Mouse (Mus musculus) neural tube, embryonic 15.5 days (tissue): ENCODE measurements around the gene Pes1. TPM values are rescaled to one million over a fixed set of nuclear protein-coding genes. Genes with fewer than 3 reads are reported as not detected.

Experiments used
- ATAC-seq: fragments of 200-750 bp; cut with Nextera tagmentation; 2 replicates; pipeline ENCODE4 v1.8.0; 2017; ENCODE audit warnings: mild to moderate bottlenecking, moderate TSS enrichment, moderate library complexity; ENCODE audit not compliant: low FRiP score
- H3K27ac ChIP-seq: fragments of 300-500 bp; sonication (generic); replicated peaks from 2 replicates; pipeline ENCODE4 v1.5.1; 2015; ENCODE audit warnings: mild to moderate bottlenecking, inconsistent platforms
- H3K27me3 ChIP-seq: fragments of 300-500 bp; sonication (generic); replicated peaks from 2 replicates; pipeline ENCODE4 v1.6.1; 2015; ENCODE audit warnings: inconsistent platforms
- H3K36me3 ChIP-seq: fragments of 300-500 bp; sonication (generic); 2 replicates; pipeline ENCODE4 v1.6.1; 2015; ENCODE audit warnings: inconsistent platforms
- H3K4me1 ChIP-seq: fragments of 300-500 bp; sonication (generic); 2 replicates; pipeline ENCODE4 v1.6.1; 2015; ENCODE audit warnings: inconsistent platforms
- H3K4me2 ChIP-seq: fragments of 300-500 bp; sonication (generic); 2 replicates; pipeline ENCODE4 v1.6.1; 2015; ENCODE audit warnings: inconsistent platforms, mild to moderate bottlenecking, moderate library complexity
- H3K4me3 ChIP-seq: fragments of 300-500 bp; sonication (generic); replicated peaks from 2 replicates; pipeline ENCODE4 v1.5.1; 2015; ENCODE audit warnings: mild to moderate bottlenecking, inconsistent platforms
- H3K9ac ChIP-seq: fragments of 300-500 bp; sonication (generic); replicated peaks from 2 replicates; pipeline ENCODE4 v1.6.1; 2015; ENCODE audit warnings: mild to moderate bottlenecking, inconsistent platforms
- H3K9me3 ChIP-seq: fragments of 300-500 bp; sonication (generic); replicated peaks from 2 replicates; pipeline ENCODE4 v1.6.1; 2016; ENCODE audit warnings: inconsistent platforms
- WGBS: fragments of 180-500 bp; shearing (Covaris S2); methylation state at CpG from one replicate; pipeline ENCODE4 v1.1.7; 2015; ENCODE audit warnings: mixed read lengths; 5-methylcytosine and 5-hydroxymethylcytosine counted together
- polyA plus RNA-seq: library from polyadenylated mRNA; unstranded; fragments of >200 nt; fragmentation: Nextera tagmentation; extraction: Ambion mirVana; gene quantifications from 2 replicates; pipeline ENCODE4 v1.2.1, GENCODE M21; 2015

The Pes1 gene
- 48.1 and 64.4 TPM in 2 replicates for polyA plus RNA-seq

- H3K36me3 ChIP-seq, result peaks cover 9% of the 10 kb centered on the region; the same call in 1 of the 2 replicates
- no peaks in the 10 kb centered on the region for H3K9me3 ChIP-seq
- no peaks in the 10 kb centered on the region for H3K27me3 ChIP-seq
- under 1% methylated on average over 31 of the region's 31 CpGs for WGBS
- ATAC-seq, result peak; percentile 95
- peak within 1 kb of the TSS; percentile 67 for H3K27ac ChIP-seq
- peak within 1 kb of the TSS; percentile 70 for H3K9ac ChIP-seq
- peak within 1 kb of the TSS; percentile 90 for H3K4me3 ChIP-seq
- peak within 1 kb of the TSS; percentile 86 for H3K4me2 ChIP-seq
- peaks cover 27% of the 10 kb centered on the region for H3K4me1 ChIP-seq
Measured at GRCm38 (mm10) chr11:3963610-3964415, at the start of gene Pes1. Pes1 (plus strand) TSS chr11:3963975.

- no peaks in the 10 kb centered on the region for H3K9me3 ChIP-seq
- H3K9ac ChIP-seq, result peak within 1 kb of the TSS; percentile 61
- no peaks in the 10 kb centered on the region for H3K27me3 ChIP-seq
- peak; percentile 71 for ATAC-seq
- H3K4me2 ChIP-seq, result peak within 1 kb of the TSS; percentile 96
- peaks cover 51% of the 10 kb centered on the region for H3K4me1 ChIP-seq
- WGBS, result under 1% methylated on average over 27 of the region's 28 CpGs
- peak within 1 kb of the TSS; percentile 83 for H3K27ac ChIP-seq
- no peaks in the 10 kb centered on the region for H3K36me3 ChIP-seq
- peak within 1 kb of the TSS; percentile 73 for H3K4me3 ChIP-seq
Measured at GRCm38 (mm10) chr11:3914109-3914840, 49.5 kb upstream of the Pes1 start, which contains the start of gene Slc35e4. Slc35e4 (minus strand) TSS chr11:3914664.

GRCm38 (mm10) chr11:3918738-3919137 lies 45.0 kb upstream of the Pes1 start:
- Histone ChIP-seq H3K9ac (no peak overlapping the region), H3K36me3 (peaks cover 12% of the 10 kb centered on the region), H3K4me1 (peaks cover 9% of the 10 kb centered on the region), H3K27me3 (no peaks in the 10 kb centered on the region), H3K27ac (no peak overlapping the region), H3K4me3 (no peak overlapping the region), H3K9me3 (no peaks in the 10 kb centered on the region), H3K4me2 (no peak overlapping the region)
- 56% methylated on average over 1 of the region's 1 CpGs for WGBS
- no peak for ATAC-seq

DNA sequence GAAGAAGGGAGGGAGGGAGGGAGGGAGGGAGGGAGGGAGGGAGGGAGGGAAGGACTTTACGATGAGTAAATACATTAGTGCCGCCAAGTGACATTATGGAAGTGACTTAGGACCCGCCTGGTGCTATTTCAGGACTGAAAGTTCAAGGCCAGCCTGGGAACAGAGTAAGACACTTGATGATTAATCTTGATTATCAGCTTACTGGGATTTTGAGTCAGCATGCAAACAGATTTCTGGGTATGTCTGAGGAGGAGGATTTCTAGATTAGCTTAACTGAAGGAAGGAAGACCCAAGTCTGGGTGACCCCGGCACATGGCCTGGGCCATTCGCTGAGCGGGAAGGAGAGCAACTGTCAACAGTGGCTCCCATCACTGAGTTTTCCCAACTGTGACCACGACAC lies 43.3 kb upstream of the Pes1 start:
- no peak overlapping the region for H3K27ac ChIP-seq
- no peak for ATAC-seq
- H3K36me3 ChIP-seq, result peaks cover 14% of the 10 kb centered on the region
- no peaks in the 10 kb centered on the region for H3K4me1 ChIP-seq
- H3K27me3 ChIP-seq, result no peaks in the 10 kb centered on the region
- H3K9me3 ChIP-seq, result no peaks in the 10 kb centered on the region
- 92% methylated on average over 7 of the region's 7 CpGs for WGBS
- no peak overlapping the region for H3K9ac ChIP-seq
- no peak overlapping the region for H3K4me2 ChIP-seq
- no peak overlapping the region for H3K4me3 ChIP-seq

- Histone ChIP-seq H3K9me3 (no peaks in the 10 kb centered on the region), H3K4me1 (no peaks in the 10 kb centered on the region), H3K36me3 (peaks cover 18% of the 10 kb centered on the region), H3K27ac (no peak overlapping the region), H3K9ac (no peak overlapping the region), H3K27me3 (no peaks in the 10 kb centered on the region), H3K4me2 (no peak overlapping the region), H3K4me3 (no peak overlapping the region)
- ATAC-seq, result no peak
- WGBS, result 20% methylated on average over 8 of the region's 8 CpGs
Measured at GRCm38 (mm10) chr11:3921281-3921850, 42.4 kb upstream of the Pes1 start.

- no peak overlapping the region for H3K4me2 ChIP-seq
- H3K27me3 ChIP-seq, result no peaks in the 10 kb centered on the region
- no peak overlapping the region for H3K9ac ChIP-seq
- no peaks in the 10 kb centered on the region for H3K9me3 ChIP-seq
- no peak for ATAC-seq
- H3K4me3 ChIP-seq, result no peak overlapping the region
- no peaks in the 10 kb centered on the region for H3K4me1 ChIP-seq
- 98% methylated on average over 9 of the region's 9 CpGs for WGBS
- H3K27ac ChIP-seq, result no peak overlapping the region
- H3K36me3 ChIP-seq, result peaks cover 23% of the 10 kb centered on the region
Measured at GRCm38 (mm10) chr11:3922115-3922514, 41.7 kb upstream of the Pes1 start.

DNA sequence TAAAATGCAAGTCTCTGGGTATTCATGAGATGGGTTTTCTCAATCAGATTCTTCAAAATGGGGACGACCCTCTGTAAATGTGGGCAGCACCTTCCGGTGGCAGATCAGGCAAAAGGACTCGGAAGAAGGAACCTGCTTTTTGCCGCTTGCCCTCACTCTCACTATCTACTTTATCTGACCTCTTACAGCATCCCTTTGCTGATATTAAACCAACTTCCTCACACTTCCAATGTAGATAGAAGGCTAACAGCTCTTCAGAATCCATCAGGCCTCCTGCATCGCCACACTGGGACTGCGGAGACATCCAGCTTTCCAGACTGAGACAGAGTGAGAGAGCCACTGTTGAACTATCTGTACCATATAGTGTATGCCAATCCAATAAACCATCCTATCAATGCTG lies 41.0 kb upstream of the Pes1 start:
- Histone ChIP-seq H3K9ac (no peak overlapping the region), H3K4me1 (no peaks in the 10 kb centered on the region), H3K36me3 (peaks cover 23% of the 10 kb centered on the region), H3K27me3 (no peaks in the 10 kb centered on the region), H3K4me3 (no peak overlapping the region), H3K27ac (no peak overlapping the region), H3K4me2 (no peak overlapping the region), H3K9me3 (no peaks in the 10 kb centered on the region)
- no peak for ATAC-seq
- WGBS, result 97% methylated on average over 6 of the region's 6 CpGs

- H3K4me1 ChIP-seq, result peaks cover 3% of the 10 kb centered on the region
- 94% methylated on average over 10 of the region's 10 CpGs for WGBS
- H3K36me3 ChIP-seq, result peaks cover 23% of the 10 kb centered on the region
- H3K27ac ChIP-seq, result no peak overlapping the region
- no peak overlapping the region for H3K4me3 ChIP-seq
- no peaks in the 10 kb centered on the region for H3K9me3 ChIP-seq
- no peak overlapping the region for H3K9ac ChIP-seq
- H3K27me3 ChIP-seq, result no peaks in the 10 kb centered on the region
- ATAC-seq, result no peak
- no peak overlapping the region for H3K4me2 ChIP-seq
Measured at GRCm38 (mm10) chr11:3925916-3926315, 37.9 kb upstream of the Pes1 start.

DNA sequence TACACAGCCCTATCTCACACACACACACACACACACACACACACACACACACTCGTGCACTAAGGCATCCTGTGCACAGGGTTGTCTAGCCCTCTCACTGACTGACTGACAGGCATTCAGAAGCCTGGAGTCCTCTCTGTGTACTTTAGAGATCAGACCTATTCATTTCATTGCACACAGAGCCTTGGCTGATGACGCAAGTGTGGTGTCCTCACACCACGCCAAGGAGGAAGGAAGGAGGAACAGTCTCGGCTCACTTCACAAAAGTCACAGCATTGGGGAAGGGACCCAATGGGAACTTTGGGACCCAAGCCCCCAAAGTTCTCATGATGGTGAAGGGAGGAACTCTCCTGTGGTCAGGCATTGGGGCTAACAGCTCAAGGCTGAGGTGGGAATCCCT lies 33.8 kb upstream of the Pes1 start:
- no peak overlapping the region for H3K9ac ChIP-seq
- H3K4me3 ChIP-seq, result no peak overlapping the region
- no peak for ATAC-seq
- no peaks in the 10 kb centered on the region for H3K9me3 ChIP-seq
- H3K36me3 ChIP-seq, result 0 out of 2 replicates have a peak, but pooled peaks cover 9% of the 10 kb centered on the region
- no peak overlapping the region for H3K27ac ChIP-seq
- no peak overlapping the region for H3K4me2 ChIP-seq
- H3K4me1 ChIP-seq, result peaks cover 17% of the 10 kb centered on the region
- WGBS, result 89% methylated on average over 4 of the region's 4 CpGs
- no peaks in the 10 kb centered on the region for H3K27me3 ChIP-seq

- Histone ChIP-seq H3K4me2 (peak overlapping the region; percentile 84), H3K4me3 (peak overlapping the region; percentile 48), H3K4me1 (peaks cover 17% of the 10 kb centered on the region), H3K27me3 (no peaks in the 10 kb centered on the region), H3K27ac (no peak overlapping the region), H3K9me3 (no peaks in the 10 kb centered on the region), H3K9ac (peak overlapping the region; percentile 26; the same call in 1 of the 2 replicates), H3K36me3 (0 out of 2 replicates have a peak, but pooled peaks cover 9% of the 10 kb centered on the region)
- no peak for ATAC-seq
- WGBS, result 27% methylated on average over 6 of the region's 6 CpGs
Measured at GRCm38 (mm10) chr11:3930931-3931330, 32.8 kb upstream of the Pes1 start.

DNA sequence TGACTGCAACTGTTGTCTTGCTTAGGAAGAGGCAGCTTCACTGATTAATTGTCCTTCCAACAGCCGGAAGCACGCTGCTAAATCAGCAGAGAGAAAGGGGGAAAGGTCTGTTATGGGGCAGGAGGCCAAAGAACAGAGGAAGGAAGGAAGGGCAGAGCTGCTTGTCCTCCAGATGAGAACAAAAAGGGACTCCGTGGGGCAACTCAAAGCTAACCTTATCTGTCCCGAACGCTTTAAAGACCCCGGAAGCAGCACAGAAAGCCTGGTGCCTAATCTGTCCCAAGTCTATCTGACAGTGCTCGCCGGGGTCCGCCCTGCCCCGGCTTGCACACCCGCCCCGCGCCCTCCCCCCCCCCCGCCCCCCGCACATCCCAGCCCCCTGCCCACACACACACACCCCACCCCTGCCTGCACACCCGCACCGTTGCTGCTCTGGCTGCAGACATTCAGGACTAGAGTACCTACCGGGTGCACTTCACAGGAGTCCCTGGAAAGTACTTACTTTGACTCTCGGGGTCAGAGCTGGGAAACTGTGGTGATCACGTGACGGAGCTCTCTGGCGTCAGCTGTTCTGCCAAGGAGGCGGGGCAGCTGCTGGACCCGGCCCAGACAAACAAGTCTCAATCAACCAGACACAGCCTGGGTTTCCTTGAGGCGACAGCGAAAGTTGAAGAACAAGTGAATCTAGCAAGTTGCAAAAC lies 32.1 kb upstream of the Pes1 start, which contains the start of gene Tcn2:
Gene Tcn2 (minus strand): TSS at position 649 of the 701 bp plus-strand sequence.
- under 1% methylated on average over 20 of the region's 26 CpGs for WGBS
- Histone ChIP-seq H3K4me2 (peak within 1 kb of the TSS; percentile 84), H3K27me3 (no peaks in the 10 kb centered on the region), H3K27ac (no peak within 1 kb of the TSS), H3K9me3 (no peaks in the 10 kb centered on the region), H3K4me1 (peaks cover 17% of the 10 kb centered on the region), H3K36me3 (0 out of 2 replicates have a peak, but pooled peaks cover 2% of the 10 kb centered on the region), H3K4me3 (peak within 1 kb of the TSS; percentile 48), H3K9ac (peak within 1 kb of the TSS; percentile 26)
- ATAC-seq, result peak; percentile 58; the same call in 1 of the 2 replicates
